Mouse (Mus musculus) G1E (cell line): ENCODE data around the gene Zfp169. TPM values are rescaled to one million over a fixed set of nuclear protein-coding genes. Genes with fewer than 3 reads are reported as not detected.
A peak's percentile ranks its signal among the peaks of the same experiment; 100 is the strongest.

ENCODE experiments used
- ATAC-seq: 2 replicates; pipeline ENCODE4 v1.8.0; 2016; ENCODE audit warnings: mild to moderate bottlenecking; ENCODE audit not compliant: insufficient number of reproducible peaks, poor library complexity, low FRiP score, severe bottlenecking; ENCODE audit errors: extremely low read depth
- DNase-seq: peaks from one replicate; pipeline ENCODE4 v3.0.0; 2012; ENCODE audit warnings: low spot score
- H3K27me3 ChIP-seq: 2 replicates; pipeline ENCODE4 v1.6.1; 2012; ENCODE audit warnings: mild to moderate bottlenecking, low read length, inconsistent platforms; ENCODE audit not compliant: insufficient read depth
- H3K36me3 ChIP-seq: replicated peaks from 2 replicates; pipeline ENCODE3; 2012; ENCODE audit warnings: mild to moderate bottlenecking, inconsistent platforms
- H3K4me1 ChIP-seq: 2 replicates; pipeline ENCODE4 v1.6.1; 2012; ENCODE audit warnings: low read depth, low read length, inconsistent platforms, mixed read lengths; ENCODE audit not compliant: insufficient read depth
- H3K4me3 ChIP-seq: 2 replicates; pipeline ENCODE4 v1.5.1; 2012; ENCODE audit warnings: low read depth, mild to moderate bottlenecking, inconsistent platforms, low read length, moderate library complexity, mixed read lengths
- H3K9me3 ChIP-seq: replicated peaks from 2 replicates; pipeline ENCODE4 v1.6.1; 2012; ENCODE audit warnings: inconsistent platforms
- CTCF ChIP-seq: IDR thresholded peaks from 2 replicates; pipeline ENCODE4 v1.5.1; 2012; ENCODE audit warnings: low read depth, low read length, inconsistent platforms, mixed read lengths
- GATA1 ChIP-seq: IDR thresholded peaks from 2 replicates; pipeline ENCODE4 v1.6.1; 2012; ENCODE audit warnings: borderline replicate concordance, low read length, inconsistent platforms, mixed read lengths
- GATA2 ChIP-seq: IDR thresholded peaks from 2 replicates; pipeline ENCODE4 v1.6.1; 2012; ENCODE audit warnings: low read depth, low read length, inconsistent platforms, borderline replicate concordance
- POLR2AphosphoS5 ChIP-seq: IDR thresholded peaks from 2 replicates; pipeline ENCODE4 v1.6.1; 2012; ENCODE audit warnings: low read depth, low read length, inconsistent platforms; ENCODE audit not compliant: insufficient replicate concordance
- TAL1 ChIP-seq: conservative IDR thresholded peaks from 2 replicates; pipeline ENCODE4 v1.6.1; 2012; ENCODE audit warnings: low read depth, low read length, inconsistent platforms, mixed read lengths
- polyA plus RNA-seq: library from polyadenylated mRNA; stranded (reverse); fragments of >175 nt; gene quantifications from 2 replicates; pipeline ENCODE4 v1.2.3, GENCODE M21; 2012
- total RNA-seq, 2 experiments: library from RNA; stranded (forward) in 1 of 2; stranded (reverse) in 1 of 2; fragments of 200-1000 nt in 1 of 2; fragments of >200 nt in 1 of 2; fragmentation: Nextera tagmentation in 1 of 2; gene quantifications; 2 replicates each; pipeline ENCODE4 v1.2.3; 2014 to 2017

Gene Zfp169
- total and polyA plus RNA-seq, 3 experiments: 0.62 to 29.5 (median 16.2) TPM

GRCm38 (mm10) chr13:48552181-48553090 is 39.2 kb upstream of the Zfp169 start:
- peaks cover 21% of the 10 kb centered on the region for H3K27me3 ChIP-seq
- no peaks in the 10 kb centered on the region for H3K9me3 ChIP-seq
- TF ChIP-seq GATA2 (no peak), TAL1 (no peak), POLR2AphosphoS5 (no peak), CTCF (no peak), GATA1 (no peak)
- H3K36me3 ChIP-seq: no peaks in the 10 kb centered on the region
- H3K4me1 ChIP-seq: peaks cover 11% of the 10 kb centered on the region
- H3K4me3 ChIP-seq: no peak overlapping the region; the same call in 1 of the 2 replicates
- no peak for DNase-seq
- ATAC-seq: no peak

GRCm38 (mm10) chr13:48548296-48548695 is 35.0 kb upstream of the Zfp169 start:
- H3K4me1 ChIP-seq: peaks cover 25% of the 10 kb centered on the region
- peaks cover 3% of the 10 kb centered on the region for H3K36me3 ChIP-seq
- DNase-seq (no peak), ATAC-seq (no peak)
- H3K27me3 ChIP-seq: peaks cover 21% of the 10 kb centered on the region
- no peak for TF ChIP-seq CTCF
- TF ChIP-seq POLR2AphosphoS5: no peak
- no peak for TF ChIP-seq GATA2
- H3K9me3 ChIP-seq: no peaks in the 10 kb centered on the region
- no peak overlapping the region for H3K4me3 ChIP-seq

- Histone ChIP-seq H3K27me3 (peaks cover 20% of the 10 kb centered on the region), H3K4me1 (peaks cover 26% of the 10 kb centered on the region), H3K36me3 (peaks cover 3% of the 10 kb centered on the region), H3K4me3 (no peak overlapping the region), H3K9me3 (no peaks in the 10 kb centered on the region)
- DNase-seq (no peak), ATAC-seq (no peak)
- TF ChIP-seq CTCF (no peak), POLR2AphosphoS5 (no peak), GATA1 (no peak), GATA2 (no peak), TAL1 (no peak)
These were observed 34.4 kb upstream of the Zfp169 start for GRCm38 (mm10) chr13:48547623-48548022.

GRCm38 (mm10) chr13:48546330-48546917 is 33.2 kb upstream of the Zfp169 start:
- TF ChIP-seq GATA1: no peak
- no peak for TF ChIP-seq GATA2
- TF ChIP-seq POLR2AphosphoS5: no peak
- TF ChIP-seq CTCF: no peak
- TF ChIP-seq TAL1: no peak
- ATAC-seq (peak; percentile 92), DNase-seq (peak; percentile 100)
- peaks cover 9% of the 10 kb centered on the region; the same call in 1 of the 2 replicates for H3K27me3 ChIP-seq
- peaks cover 28% of the 10 kb centered on the region for H3K4me1 ChIP-seq
- H3K4me3 ChIP-seq: peak overlapping the region; percentile 94
- H3K36me3 ChIP-seq: peaks cover 3% of the 10 kb centered on the region
- H3K9me3 ChIP-seq: no peaks in the 10 kb centered on the region

- Histone ChIP-seq H3K36me3 (peaks cover 6% of the 10 kb centered on the region), H3K27me3 (peaks cover 5% of the 10 kb centered on the region; the same call in 1 of the 2 replicates), H3K9me3 (no peaks in the 10 kb centered on the region), H3K4me1 (peaks cover 30% of the 10 kb centered on the region), H3K4me3 (peak overlapping the region; percentile 94)
- peak; percentile 97 for DNase-seq
- peak; percentile 85 for ATAC-seq
- TF ChIP-seq CTCF (no peak), GATA1 (no peak), TAL1 (no peak), GATA2 (no peak), POLR2AphosphoS5 (no peak)
These were observed 32.4 kb upstream of the Zfp169 start for GRCm38 (mm10) chr13:48545476-48546281.

GRCm38 (mm10) chr13:48544867-48545266 is 31.6 kb upstream of the Zfp169 start:
- H3K27me3 ChIP-seq: peaks cover under 1% of the 10 kb centered on the region; the same call in 1 of the 2 replicates
- H3K9me3 ChIP-seq: no peaks in the 10 kb centered on the region
- H3K4me1 ChIP-seq: peaks cover 36% of the 10 kb centered on the region
- ATAC-seq (no peak), DNase-seq (no peak)
- peaks cover 6% of the 10 kb centered on the region for H3K36me3 ChIP-seq
- TF ChIP-seq POLR2AphosphoS5: no peak
- no peak for TF ChIP-seq CTCF
- TF ChIP-seq GATA2: no peak
- TF ChIP-seq TAL1: no peak
- TF ChIP-seq GATA1: no peak
- H3K4me3 ChIP-seq: peak overlapping the region; percentile 94
